Mouse (Mus musculus) CH12.LX (cell line): ENCODE data around the gene Kpna4. TPM values are rescaled to one million over a fixed set of nuclear protein-coding genes. Genes with fewer than 3 reads are reported as not detected.

ENCODE experiments used
- DNase-seq: peaks from one replicate; pipeline ENCODE4 v3.0.0-alpha.2; 2013; ENCODE audit errors: extremely low read depth
- H3K27ac ChIP-seq: 2 replicates; pipeline ENCODE4 v1.5.1; 2012; ENCODE audit warnings: low read depth, mild to moderate bottlenecking, control low read depth, moderate library complexity; ENCODE audit not compliant: insufficient read depth
- H3K27me3 ChIP-seq: replicated peaks from 2 replicates; pipeline ENCODE3; 2012; ENCODE audit warnings: inconsistent platforms
- H3K36me3 ChIP-seq, 2 experiments: replicated peaks in 1 of 2; 2 replicates each; pipeline versions ENCODE3 to v1.6.1; 2012; ENCODE audit warnings: inconsistent platforms in 1 of 2, low read length in 1 of 2, mild to moderate bottlenecking in 1 of 2, mixed read lengths in 1 of 2, moderate library complexity in 1 of 2; ENCODE audit not compliant: control insufficient read depth in 1 of 2, insufficient read depth in 1 of 2
- H3K4me1 ChIP-seq, 2 experiments: 2 replicates each; pipeline ENCODE4 v1.6.1; 2012; ENCODE audit warnings: inconsistent platforms in 1 of 2, moderate library complexity in 1 of 2; ENCODE audit not compliant: insufficient read depth in 2 of 2, control insufficient read depth in 1 of 2
- H3K4me2 ChIP-seq: 2 replicates; pipeline ENCODE4 v1.6.1; 2012; ENCODE audit warnings: low read depth, mild to moderate bottlenecking, control low read depth; ENCODE audit not compliant: poor library complexity, insufficient read depth, severe bottlenecking
- H3K4me3 ChIP-seq, 3 experiments: fragments of 150-350 bp in 1 of 3; sonication (generic) in 1 of 3; replicated peaks in 1 of 3; 2 replicates each; pipeline versions ENCODE3 to v1.5.1; 2011 to 2012; ENCODE audit warnings: low read depth in 2 of 3, low read length in 2 of 3, mild to moderate bottlenecking in 2 of 3, moderate library complexity in 2 of 3, control low read depth in 1 of 3, improper control_type of control experiment in 1 of 3, inconsistent platforms in 1 of 3, mixed read lengths in 1 of 3; ENCODE audit not compliant: poor library complexity in 1 of 3
- H3K79me2 ChIP-seq: replicated peaks from 2 replicates; pipeline ENCODE4 v1.6.1; 2012; ENCODE audit warnings: mild to moderate bottlenecking, moderate library complexity; ENCODE audit not compliant: control insufficient read depth, poor library complexity, insufficient read depth, severe bottlenecking; ENCODE audit errors: extremely low read depth
- H3K9ac ChIP-seq: 2 replicates; pipeline ENCODE4 v1.6.1; 2012; ENCODE audit warnings: low read depth, mild to moderate bottlenecking, control low read depth, moderate library complexity; ENCODE audit not compliant: insufficient read depth
- H3K9me3 ChIP-seq: replicated peaks from 2 replicates; pipeline ENCODE3; 2012; ENCODE audit warnings: low read length, inconsistent platforms, mixed read lengths
- BHLHE40 ChIP-seq: IDR thresholded peaks from 2 replicates; pipeline ENCODE4 v1.6.1; 2011; ENCODE audit warnings: mild to moderate bottlenecking, low read depth, low read length, improper control_type of control experiment
- CHD1 ChIP-seq: IDR thresholded peaks from 2 replicates; pipeline ENCODE4 v1.6.1; 2012; ENCODE audit warnings: low read depth, low read length, improper control_type of control experiment, inconsistent platforms
- ELF1 ChIP-seq: IDR thresholded peaks from 2 replicates; pipeline ENCODE4 v1.6.1; 2014; ENCODE audit warnings: low read depth, mild to moderate bottlenecking, inconsistent platforms, low read length, improper control_type of control experiment
- GABPA ChIP-seq: IDR thresholded peaks from 2 replicates; pipeline ENCODE4 v1.6.1; 2012; ENCODE audit warnings: low read depth, low read length, improper control_type of control experiment, inconsistent platforms; ENCODE audit not compliant: insufficient replicate concordance
- HCFC1 ChIP-seq: IDR thresholded peaks from 2 replicates; pipeline ENCODE4 v1.6.1; 2012; ENCODE audit warnings: low read depth, mild to moderate bottlenecking, inconsistent platforms, low read length, improper control_type of control experiment
- JUND ChIP-seq: conservative IDR thresholded peaks from 2 replicates; pipeline ENCODE4 v1.6.1; 2011; ENCODE audit warnings: low read depth, low read length, improper control_type of control experiment
- MAFK ChIP-seq: IDR thresholded peaks from 2 replicates; pipeline ENCODE4 v1.6.1; 2011; ENCODE audit warnings: low read length, improper control_type of control experiment; ENCODE audit not compliant: insufficient replicate concordance
- MAZ ChIP-seq: IDR thresholded peaks from 2 replicates; pipeline ENCODE4 v1.6.1; 2012; ENCODE audit warnings: low read depth, mild to moderate bottlenecking, inconsistent platforms, low read length, improper control_type of control experiment, moderate library complexity
- MEF2A ChIP-seq: IDR thresholded peaks from 2 replicates; pipeline ENCODE4 v1.6.1; 2014; ENCODE audit warnings: low read depth, mild to moderate bottlenecking, inconsistent platforms, low read length, improper control_type of control experiment, borderline replicate concordance
- MXI1 ChIP-seq: IDR thresholded peaks from 2 replicates; pipeline ENCODE4 v1.6.1; 2011; ENCODE audit warnings: mild to moderate bottlenecking, low read depth, low read length, improper control_type of control experiment
- NRF1 ChIP-seq: IDR thresholded peaks from 2 replicates; pipeline ENCODE4 v1.6.1; 2014; ENCODE audit warnings: low read depth, mild to moderate bottlenecking, inconsistent platforms, low read length, improper control_type of control experiment, moderate library complexity
- PAX5 ChIP-seq: IDR thresholded peaks from 2 replicates; pipeline ENCODE4 v1.6.1; 2012; ENCODE audit warnings: low read length, inconsistent platforms, mixed read lengths
- POLR2A ChIP-seq: IDR thresholded peaks from 2 replicates; pipeline ENCODE4 v1.6.1; 2011; ENCODE audit warnings: low read depth, mild to moderate bottlenecking, improper control_type of control experiment, low read length
- RAD21 ChIP-seq: IDR thresholded peaks from 2 replicates; pipeline ENCODE4 v1.6.1; 2011; ENCODE audit warnings: low read depth, mild to moderate bottlenecking, low read length, improper control_type of control experiment, moderate library complexity
- RCOR1 ChIP-seq: conservative IDR thresholded peaks from 2 replicates; pipeline ENCODE4 v1.6.1; 2012; ENCODE audit warnings: low read depth, mild to moderate bottlenecking, inconsistent platforms, low read length, improper control_type of control experiment
- SIN3A ChIP-seq: IDR thresholded peaks from 2 replicates; pipeline ENCODE4 v1.6.1; 2012; ENCODE audit warnings: low read length, improper control_type of control experiment, inconsistent platforms
- USF1 ChIP-seq: IDR thresholded peaks from 2 replicates; pipeline ENCODE4 v1.6.1; 2014; ENCODE audit warnings: low read depth, mild to moderate bottlenecking, inconsistent platforms, low read length, improper control_type of control experiment
- USF2 ChIP-seq: conservative IDR thresholded peaks from 2 replicates; pipeline ENCODE4 v1.6.1; 2011; ENCODE audit warnings: low read depth, low read length, improper control_type of control experiment
- ZC3H11A ChIP-seq: IDR thresholded peaks from 2 replicates; pipeline ENCODE4 v1.6.1; 2012; ENCODE audit warnings: low read depth, mild to moderate bottlenecking, inconsistent platforms, low read length, improper control_type of control experiment
- ZKSCAN1 ChIP-seq: IDR thresholded peaks from 2 replicates; pipeline ENCODE4 v1.6.1; 2012; ENCODE audit warnings: low read depth, inconsistent platforms, low read length, improper control_type of control experiment, borderline replicate concordance
- ZNF384 ChIP-seq: IDR thresholded peaks from 2 replicates; pipeline ENCODE4 v1.6.1; 2012; ENCODE audit warnings: low read depth, low read length, improper control_type of control experiment, inconsistent platforms
- dilution Hi-C: fragments of 300-500 bp; cut with MboI; formaldehyde crosslinking; loops from 2 replicates; pipeline ENCODE4 v1.14.3; 2020; ENCODE audit warnings: low sequenced_read_pairs; ENCODE audit not compliant: extremely low pct_unique_long_range_greater_than_20kb, extremely low pct_ligation_motif_present
- in situ Hi-C: fragments of 300-500 bp; cut with MboI; formaldehyde crosslinking; loops from 3 replicates; pipeline ENCODE4 v1.14.3; 2019; ENCODE audit warnings: low sequenced_read_pairs, low pct_ligation_motif_present, low pct_unique_long_range_greater_than_20kb, mixed read lengths
- polyA plus RNA-seq: library from polyadenylated mRNA; unstranded; fragments of >175 nt; gene quantifications from 2 replicates; pipeline ENCODE4 v1.2.1, GENCODE M21; 2012; ENCODE audit warnings: low read depth; ENCODE audit not compliant: insufficient read length
- total RNA-seq, 2 experiments: library from RNA; depleted of rRNA; stranded (reverse); fragments of 300-350 nt in 1 of 2; fragments of >200 nt in 1 of 2; gene quantifications; 2 replicates each; pipeline ENCODE4 v1.2.3; 2012 to 2014

The Kpna4 gene
- total and polyA plus RNA-seq, 3 experiments: 16.9 to 54.0 (median 25.7) TPM

GRCm38 (mm10) chr3:69169796-69170195, 42.9 kb upstream of the Kpna4 start:
- dilution Hi-C loops (no loop called here), in situ Hi-C loops (no loop called here)
- Histone ChIP-seq H3K4me3 (no peak overlapping the region), H3K9me3 (no peaks in the 10 kb centered on the region), H3K4me1 (peaks cover 0 to 11% of the 10 kb centered on the region in 2 experiments; a peak in 2 of 4 replicates), H3K9ac (no peak overlapping the region), H3K27me3 (no peaks in the 10 kb centered on the region), H3K4me2 (no peak overlapping the region), H3K27ac (no peak overlapping the region), H3K79me2 (no peaks in the 10 kb centered on the region), H3K36me3 (no peaks in the 10 kb centered on the region)
- no peak for DNase-seq
- TF ChIP-seq BHLHE40 (no peak), SIN3A (no peak), PAX5 (no peak), CHD1 (no peak), RCOR1 (no peak), MXI1 (no peak)

- TF ChIP-seq SIN3A: no peak
- TF ChIP-seq ELF1: no peak
- no peak for TF ChIP-seq BHLHE40
- TF ChIP-seq RAD21: no peak
- TF ChIP-seq ZKSCAN1: no peak
- TF ChIP-seq JUND: no peak
- no peak for TF ChIP-seq NRF1
- no peak for TF ChIP-seq GABPA
- TF ChIP-seq USF2: no peak
- no peak for TF ChIP-seq USF1
- TF ChIP-seq HCFC1: no peak
- TF ChIP-seq MXI1: no peak
- no peak for TF ChIP-seq PAX5
- TF ChIP-seq ZC3H11A: no peak
- TF ChIP-seq POLR2A: no peak
- no peak for TF ChIP-seq MEF2A
- TF ChIP-seq CHD1: no peak
- TF ChIP-seq MAFK: no peak
- no peak for TF ChIP-seq ZNF384
- no peak for TF ChIP-seq MAZ
- no peaks in the 10 kb centered on the region for H3K36me3 ChIP-seq
- no peaks in the 10 kb centered on the region for H3K27me3 ChIP-seq
- no peak overlapping the region for H3K27ac ChIP-seq
- no peak overlapping the region for H3K4me2 ChIP-seq
- no peak overlapping the region for H3K4me3 ChIP-seq
- H3K9me3 ChIP-seq: no peaks in the 10 kb centered on the region
- H3K9ac ChIP-seq: no peak overlapping the region
- in situ Hi-C loops (no loop called here), dilution Hi-C loops (no loop called here)
- no peak for DNase-seq
- H3K4me1 ChIP-seq: peaks cover 3 to 11% of the 10 kb centered on the region in 2 experiments; a peak in 2 of 4 replicates
- H3K79me2 ChIP-seq: no peaks in the 10 kb centered on the region
These were observed 41.8 kb upstream of the Kpna4 start for GRCm38 (mm10) chr3:69168724-69169123.
